Mouse (Mus musculus) midbrain, postnatal 0 days (tissue): ENCODE measurements at regions not wholly inside any gene's neighbourhood (a gene's known extent, or its start where the extent isn't known, plus 50 kb on each side); places are given as distances from the start of the nearest gene placed in this dataset.

Source experiments
- ATAC-seq: fragments of 200-750 bp; cut with Nextera tagmentation; 2 replicates; pipeline ENCODE4 v1.8.0; 2017; ENCODE audit warnings: moderate number of reproducible peaks, mild to moderate bottlenecking, moderate TSS enrichment, moderate library complexity; ENCODE audit not compliant: low FRiP score
- DNase-seq: peaks from one replicate; pipeline ENCODE4 v3.0.0-alpha.2; 2015; ENCODE audit warnings: low spot score
- H3K27ac ChIP-seq: fragments of 300-500 bp; sonication (generic); 2 replicates; pipeline ENCODE4 v1.5.1; 2014; ENCODE audit warnings: low read depth, mild to moderate bottlenecking, low read length, mixed read lengths
- H3K27me3 ChIP-seq: fragments of 300-500 bp; sonication (generic); 2 replicates; pipeline ENCODE4 v1.6.1; 2014; ENCODE audit warnings: low read length, control low read depth, mixed read lengths; ENCODE audit not compliant: insufficient read depth
- H3K36me3 ChIP-seq: fragments of 300-500 bp; sonication (generic); 2 replicates; pipeline ENCODE4 v1.6.1; 2014; ENCODE audit warnings: low read length, control low read depth, mixed read lengths; ENCODE audit not compliant: insufficient read depth
- H3K4me1 ChIP-seq: fragments of 300-500 bp; sonication (generic); 2 replicates; pipeline ENCODE4 v1.6.1; 2014; ENCODE audit warnings: mild to moderate bottlenecking, control low read depth, antibody characterized with exemption, low read length, mixed read lengths; ENCODE audit not compliant: insufficient read depth
- H3K4me2 ChIP-seq: fragments of 300-500 bp; sonication (generic); 2 replicates; pipeline ENCODE4 v1.6.1; 2014; ENCODE audit warnings: low read depth, mild to moderate bottlenecking, low read length, mixed read lengths; ENCODE audit not compliant: poor library complexity, severe bottlenecking
- H3K4me3 ChIP-seq: fragments of 300-500 bp; sonication (generic); 2 replicates; pipeline ENCODE4 v1.5.1; 2014; ENCODE audit warnings: low read depth, mild to moderate bottlenecking, low read length, moderate library complexity
- H3K9ac ChIP-seq: fragments of 300-500 bp; sonication (generic); replicated peaks from 2 replicates; pipeline ENCODE4 v1.6.1; 2014; ENCODE audit warnings: mild to moderate bottlenecking, low read length, moderate library complexity, mixed read lengths; ENCODE audit not compliant: poor library complexity, severe bottlenecking
- H3K9me3 ChIP-seq: fragments of 300-500 bp; sonication (generic); 2 replicates; pipeline ENCODE4 v1.6.1; 2016; ENCODE audit warnings: low read length, control low read depth
- CTCF ChIP-seq: IDR thresholded peaks from 2 replicates; pipeline ENCODE4 v1.5.1; 2016; ENCODE audit warnings: antibody characterized with exemption, mild to moderate bottlenecking
- WGBS: fragments of 180-500 bp; shearing (Covaris S2); extraction: QIAGEN DNeasy Blood & Tissue Kit; methylation state at CpG from one replicate; pipeline ENCODE4 v1.1.7; 2014; 5-methylcytosine and 5-hydroxymethylcytosine counted together

- no peak overlapping the region for H3K9ac ChIP-seq
- ATAC-seq (no peak), DNase-seq (no peak)
- no peaks in the 10 kb centered on the region for H3K36me3 ChIP-seq
- H3K27me3 ChIP-seq = no peaks in the 10 kb centered on the region
- H3K9me3 ChIP-seq = no peaks in the 10 kb centered on the region
- no peak overlapping the region for H3K27ac ChIP-seq
- H3K4me3 ChIP-seq = no peak overlapping the region
- no peak for TF ChIP-seq CTCF
- WGBS = 77% methylated on average over 6 of the region's 6 CpGs
- H3K4me1 ChIP-seq = no peaks in the 10 kb centered on the region
- no peak overlapping the region for H3K4me2 ChIP-seq
Measured at GRCm38 (mm10) chr10:126473050-126473719, 428.0 kb downstream of the Atp23 start.

GRCm38 (mm10) chr10:126470838-126471491 is 430.2 kb downstream of the Atp23 start:
- no peaks in the 10 kb centered on the region for H3K4me1 ChIP-seq
- 83% methylated on average over 4 of the region's 4 CpGs for WGBS

DNA sequence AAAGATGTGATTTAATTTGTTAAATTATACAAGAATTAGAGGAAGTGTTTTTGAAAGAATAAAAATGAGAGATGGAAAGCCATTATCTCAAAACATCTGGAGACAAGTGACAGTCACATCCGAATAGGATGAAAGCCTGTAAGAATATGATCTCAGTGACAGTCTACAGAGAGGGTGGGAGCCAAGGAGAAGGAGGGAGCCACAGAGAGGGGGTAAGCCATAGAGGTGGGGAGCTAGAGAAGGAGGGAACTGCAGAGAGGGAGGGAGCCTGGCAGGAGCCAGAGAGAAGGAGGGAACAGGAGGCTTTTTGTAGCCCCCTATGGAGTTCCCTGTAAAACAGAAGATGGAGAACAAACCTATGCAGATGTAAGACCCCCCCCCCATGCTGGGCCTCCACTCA is 438.4 kb downstream of the Atp23 start:
- ATAC-seq = no peak
- DNase-seq = no peak
- Histone ChIP-seq H3K27me3 (no peaks in the 10 kb centered on the region), H3K4me2 (no peak overlapping the region), H3K4me3 (no peak overlapping the region), H3K36me3 (no peaks in the 10 kb centered on the region), H3K4me1 (no peaks in the 10 kb centered on the region), H3K9me3 (0 out of 2 replicates have a peak, but pooled peaks cover 4% of the 10 kb centered on the region), H3K27ac (no peak overlapping the region), H3K9ac (no peak overlapping the region)
- 74% methylated on average over 1 of the region's 1 CpGs for WGBS
- no peak for TF ChIP-seq CTCF

More at GRCm38 (mm10) chr10:126470838-126471491, 430.2 kb downstream of the Atp23 start:
- H3K27me3 ChIP-seq = no peaks in the 10 kb centered on the region
- no peaks in the 10 kb centered on the region for H3K36me3 ChIP-seq
- no peak for ATAC-seq
- H3K27ac ChIP-seq = no peak overlapping the region
- no peak for TF ChIP-seq CTCF
- no peak for DNase-seq
- no peak overlapping the region for H3K4me3 ChIP-seq
- H3K9me3 ChIP-seq = 0 out of 2 replicates have a peak, but pooled peaks cover 4% of the 10 kb centered on the region
- H3K9ac ChIP-seq = no peak overlapping the region
- no peak overlapping the region for H3K4me2 ChIP-seq

- Histone ChIP-seq H3K4me1 (no peaks in the 10 kb centered on the region), H3K9me3 (no peaks in the 10 kb centered on the region), H3K4me2 (no peak overlapping the region), H3K36me3 (no peaks in the 10 kb centered on the region), H3K27me3 (no peaks in the 10 kb centered on the region), H3K4me3 (no peak overlapping the region), H3K9ac (no peak overlapping the region), H3K27ac (no peak overlapping the region)
- ATAC-seq (no peak), DNase-seq (peak; percentile 16)
- 76% methylated on average over 5 of the region's 5 CpGs for WGBS
- TF ChIP-seq CTCF = no peak
Measured at GRCm38 (mm10) chr10:126458523-126458922, 442.6 kb downstream of the Atp23 start.

- no peak overlapping the region for H3K4me2 ChIP-seq
- no peak overlapping the region for H3K27ac ChIP-seq
- no peaks in the 10 kb centered on the region for H3K4me1 ChIP-seq
- no peaks in the 10 kb centered on the region for H3K36me3 ChIP-seq
- no peak overlapping the region for H3K4me3 ChIP-seq
- DNase-seq (peak; percentile 28), ATAC-seq (no peak)
- no peaks in the 10 kb centered on the region for H3K9me3 ChIP-seq
- H3K9ac ChIP-seq = no peak overlapping the region
- TF ChIP-seq CTCF = no peak
- H3K27me3 ChIP-seq = no peaks in the 10 kb centered on the region
- WGBS = 49% methylated on average over 15 of the region's 15 CpGs
Measured at GRCm38 (mm10) chr10:126452757-126453528, 448.2 kb downstream of the Atp23 start.
